Mouse (Mus musculus) cerebellum, adult (tissue): ENCODE results near the gene S100a6.
A peak's percentile ranks its signal among the peaks of the same experiment; 100 is the strongest.

Experiments
- ATAC-seq: cut with Nextera tagmentation; 2 replicates; pipeline ENCODE4 v1.9.2; 2017; ENCODE audit warnings: mild to moderate bottlenecking, moderate library complexity, mixed read lengths; ENCODE audit not compliant: insufficient number of reproducible peaks, low FRiP score, low TSS enrichment

Gene S100a6

DNA sequence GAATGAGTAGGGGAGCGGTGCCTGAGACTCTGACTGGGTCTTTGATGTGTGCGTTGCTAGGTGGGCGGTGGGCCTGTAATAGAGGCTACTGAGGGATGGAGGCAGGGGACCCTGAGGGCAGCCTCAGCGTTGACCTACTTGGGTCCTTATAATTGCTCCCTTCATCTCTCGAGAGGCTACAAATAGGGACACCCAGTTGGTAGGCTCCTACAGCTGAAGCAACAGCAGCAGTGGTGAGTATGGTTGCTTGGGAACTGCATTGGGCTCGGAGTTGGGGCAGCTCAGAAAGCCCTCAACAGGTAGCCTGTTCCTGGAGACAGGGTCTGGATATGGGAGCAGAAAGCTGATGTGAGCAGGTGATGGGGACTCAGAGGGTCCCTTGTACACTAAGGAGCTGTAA, 12.6 kb upstream of the S100a6 start:
- ATAC-seq = no peak

- no peak for ATAC-seq
Measured at GRCm38 (mm10) chr3:90600458-90601195, 12.1 kb upstream of the S100a6 start.

- ATAC-seq = no peak
Measured at GRCm38 (mm10) chr3:90601486-90602110, 11.1 kb upstream of the S100a6 start, which contains the start of gene Gm42674. TSS of gene Gm42674 (plus strand) at chr3:90601904.

DNA sequence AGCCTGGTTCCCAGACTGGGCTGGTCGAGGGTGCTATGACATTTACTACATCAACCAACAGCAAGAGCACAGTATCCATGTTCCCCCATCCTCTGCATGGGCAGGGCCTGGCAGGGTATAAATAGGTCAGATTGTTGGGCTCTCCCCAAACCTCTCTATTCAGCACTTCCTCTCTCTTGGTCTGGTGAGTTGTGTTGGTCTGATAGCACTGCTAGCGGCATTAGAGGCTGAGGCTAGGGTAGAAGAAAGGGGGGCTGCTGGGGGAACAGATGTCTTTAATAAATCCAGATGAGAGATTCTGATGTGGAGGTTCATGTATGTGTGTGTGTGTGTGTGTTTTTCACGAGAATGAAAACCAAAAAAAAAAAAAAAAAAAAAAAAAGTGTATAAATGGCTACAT, 9.1 kb upstream of the S100a6 start, which contains the start of gene S100a4:
Gene S100a4, plus strand, starts transcription at position 149 of the 400 bp plus-strand sequence.
- no peak for ATAC-seq

DNA sequence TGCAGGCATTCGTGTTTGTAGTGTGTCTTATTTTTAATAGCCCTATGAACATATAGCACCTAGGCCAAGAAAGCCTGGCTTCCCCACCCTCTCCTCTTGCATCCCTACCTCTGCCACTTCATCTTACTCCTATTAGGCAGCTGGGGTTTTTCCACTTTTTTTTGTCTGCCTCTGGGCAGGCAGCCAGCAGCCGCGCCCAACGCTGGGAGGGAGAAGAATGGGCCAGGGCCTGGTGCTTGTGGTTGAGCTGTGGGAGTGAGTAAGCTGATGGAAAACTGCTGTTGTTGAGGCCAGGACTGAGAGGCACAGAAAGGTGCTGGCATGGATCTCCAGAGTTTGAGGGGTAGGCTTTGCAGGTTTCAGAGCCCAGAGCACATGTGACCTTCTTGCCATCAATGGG, 8.3 kb upstream of the S100a6 start:
- ATAC-seq = no peak

DNA sequence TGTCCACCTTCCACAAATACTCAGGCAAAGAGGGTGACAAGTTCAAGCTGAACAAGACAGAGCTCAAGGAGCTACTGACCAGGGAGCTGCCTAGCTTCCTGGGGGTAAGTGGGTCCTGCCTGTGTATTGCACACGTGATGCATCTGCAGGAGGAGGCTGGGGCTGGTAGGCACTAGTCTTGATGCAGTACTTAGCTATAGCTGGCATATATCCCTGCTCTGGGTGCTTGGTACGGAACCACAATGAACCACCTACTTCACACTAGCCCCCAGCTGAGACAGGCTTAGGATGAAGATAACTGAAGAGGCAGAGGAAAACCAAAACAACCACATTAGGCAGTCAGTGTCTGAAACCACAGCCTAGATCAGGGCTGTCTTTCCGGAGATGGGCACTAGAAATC, 7.6 kb upstream of the S100a6 start:
- no peak for ATAC-seq

DNA sequence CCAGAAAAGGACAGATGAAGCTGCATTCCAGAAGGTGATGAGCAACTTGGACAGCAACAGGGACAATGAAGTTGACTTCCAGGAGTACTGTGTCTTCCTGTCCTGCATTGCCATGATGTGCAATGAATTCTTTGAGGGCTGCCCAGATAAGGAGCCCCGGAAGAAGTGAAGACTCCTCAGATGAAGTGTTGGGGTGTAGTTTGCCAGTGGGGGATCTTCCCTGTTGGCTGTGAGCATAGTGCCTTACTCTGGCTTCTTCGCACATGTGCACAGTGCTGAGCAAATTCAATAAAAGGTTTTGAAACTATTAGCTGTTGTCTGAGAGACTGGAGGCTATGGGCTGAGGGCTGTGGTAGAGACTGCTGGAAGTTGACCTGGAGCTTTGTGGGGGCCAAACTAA, 6.9 kb upstream of the S100a6 start:
- no peak for ATAC-seq

GRCm38 (mm10) chr3:90606185-90606584, 6.5 kb upstream of the S100a6 start:
- no peak for ATAC-seq

GRCm38 (mm10) chr3:90607361-90607760, 5.3 kb upstream of the S100a6 start:
- ATAC-seq = no peak

- ATAC-seq = no peak
Measured at GRCm38 (mm10) chr3:90608223-90608622, 4.5 kb upstream of the S100a6 start, which contains the start of gene S100a5. TSS of gene S100a5 (plus strand) at chr3:90608523.

DNA sequence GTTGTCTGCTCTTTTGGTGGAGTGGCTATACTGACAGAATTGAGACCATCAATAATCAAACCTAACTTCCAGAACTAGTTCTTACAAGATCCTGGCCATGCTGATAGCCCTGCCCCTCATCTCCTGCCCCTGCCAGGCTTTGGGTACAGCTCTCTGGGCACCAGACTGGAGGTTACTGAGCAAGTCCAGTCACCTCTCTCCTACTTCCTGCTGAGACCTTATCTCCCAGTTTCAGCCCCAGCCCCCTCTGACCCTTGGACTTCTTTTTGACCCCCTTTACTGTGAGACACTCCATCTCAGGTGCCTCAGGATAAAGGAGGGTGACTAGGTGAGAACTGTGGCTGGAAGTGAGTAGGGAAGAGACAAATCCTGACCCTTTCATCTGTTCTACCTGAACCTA, 3.6 kb upstream of the S100a6 start:
- ATAC-seq = no peak

DNA sequence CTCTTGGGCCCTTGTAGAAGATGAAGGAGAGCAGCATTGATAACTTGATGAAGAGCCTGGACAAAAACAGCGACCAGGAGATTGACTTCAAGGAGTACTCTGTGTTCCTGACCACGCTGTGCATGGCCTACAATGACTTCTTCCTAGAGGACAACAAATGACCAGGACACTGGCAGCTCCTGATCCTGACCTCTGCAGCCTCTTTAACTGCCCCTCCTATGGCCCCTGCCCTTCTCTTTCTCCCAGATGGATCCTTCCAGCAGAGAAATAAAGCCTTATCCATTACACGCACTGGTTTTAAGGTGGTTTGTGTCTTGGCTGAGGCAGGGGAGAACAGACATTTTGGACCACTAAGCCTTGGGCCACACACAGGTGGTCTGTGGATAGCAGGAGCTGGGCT, 1.2 kb upstream of the S100a6 start:
- no peak for ATAC-seq

DNA sequence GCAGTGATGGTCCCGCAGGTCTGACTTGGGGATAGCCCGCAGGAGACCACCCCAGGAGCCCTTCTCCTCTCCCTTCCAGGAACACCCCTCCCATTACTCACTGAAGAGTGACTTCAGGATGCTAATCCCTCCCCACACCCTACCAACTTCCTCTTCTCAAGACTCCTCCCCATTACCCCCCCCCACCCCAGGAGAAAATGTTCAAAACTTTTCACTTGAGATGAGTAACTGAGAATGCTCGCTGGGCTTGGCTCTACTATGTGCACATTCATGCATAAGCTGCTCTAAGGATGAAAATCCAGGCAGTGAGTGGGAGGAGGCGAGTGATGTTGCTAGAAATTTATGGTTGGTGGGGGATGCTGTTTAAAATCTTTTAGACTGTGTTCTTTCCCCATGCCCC, 621 bp upstream of the S100a6 start:
- ATAC-seq = no peak

DNA sequence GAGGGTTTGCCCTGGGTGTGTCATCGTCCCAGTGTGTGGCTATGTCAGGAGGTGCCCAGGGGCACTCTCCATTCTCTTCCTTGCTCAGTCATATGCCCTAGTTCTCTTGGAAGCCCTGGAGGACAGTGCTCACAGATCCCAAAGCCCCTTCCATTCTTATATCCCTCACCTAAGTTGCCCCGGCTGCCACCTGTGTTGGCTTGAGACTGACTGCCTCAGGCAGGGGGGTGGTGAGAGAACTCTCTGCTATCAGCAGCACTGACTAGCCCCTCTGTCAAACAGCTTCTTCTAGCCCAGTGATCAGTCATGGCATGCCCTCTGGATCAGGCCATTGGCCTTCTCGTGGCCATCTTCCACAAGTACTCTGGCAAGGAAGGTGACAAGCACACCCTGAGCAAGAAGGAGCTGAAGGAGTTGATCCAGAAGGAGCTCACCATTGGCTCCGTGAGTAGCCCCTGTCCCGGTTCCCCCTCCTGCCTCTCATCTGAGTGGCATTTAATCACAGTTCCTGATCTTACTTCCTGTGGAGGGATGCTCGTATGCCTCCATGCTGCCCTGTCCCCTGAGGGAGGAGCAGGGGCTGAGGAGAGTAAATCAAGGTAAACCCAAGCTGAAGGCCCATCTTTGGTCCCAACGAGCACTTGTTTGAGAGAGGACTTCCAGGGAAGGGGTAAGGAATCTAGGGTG, 922 bp downstream of the S100a6 start:
- no peak for ATAC-seq

- ATAC-seq = no peak
Measured at GRCm38 (mm10) chr3:90614148-90614530, 1.5 kb downstream of the S100a6 start.

DNA sequence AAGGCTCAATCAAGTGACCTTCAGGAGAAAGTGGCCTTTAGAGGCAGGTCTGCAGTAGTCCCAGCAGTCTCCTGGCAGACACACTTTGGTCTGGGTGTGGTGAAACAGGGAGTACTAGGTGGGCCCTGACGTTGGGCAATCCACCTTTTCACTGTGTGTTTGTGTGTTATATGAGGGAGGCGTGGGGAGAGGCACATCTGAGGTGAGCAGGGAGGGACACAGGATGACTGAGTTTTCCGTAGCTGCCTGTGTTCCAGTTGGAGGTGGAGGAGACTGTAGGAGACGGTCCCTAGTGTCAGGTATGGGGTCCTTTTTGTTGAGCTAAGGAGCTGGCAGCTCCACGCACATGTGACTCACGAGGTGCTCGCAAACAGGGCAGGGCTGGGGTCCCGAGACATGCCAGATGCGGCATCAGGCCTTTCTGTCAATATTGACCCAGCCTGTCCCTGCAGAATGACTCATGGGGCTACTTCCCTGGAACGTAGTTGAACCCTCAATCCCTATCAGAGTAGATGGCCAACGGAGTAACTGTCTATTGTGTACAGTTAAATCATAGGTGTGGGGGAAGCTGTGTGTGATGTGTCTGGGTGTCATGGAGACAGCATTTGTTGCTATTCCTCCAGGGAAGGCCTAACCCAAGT, 2.0 kb downstream of the S100a6 start:
- no peak for ATAC-seq

DNA sequence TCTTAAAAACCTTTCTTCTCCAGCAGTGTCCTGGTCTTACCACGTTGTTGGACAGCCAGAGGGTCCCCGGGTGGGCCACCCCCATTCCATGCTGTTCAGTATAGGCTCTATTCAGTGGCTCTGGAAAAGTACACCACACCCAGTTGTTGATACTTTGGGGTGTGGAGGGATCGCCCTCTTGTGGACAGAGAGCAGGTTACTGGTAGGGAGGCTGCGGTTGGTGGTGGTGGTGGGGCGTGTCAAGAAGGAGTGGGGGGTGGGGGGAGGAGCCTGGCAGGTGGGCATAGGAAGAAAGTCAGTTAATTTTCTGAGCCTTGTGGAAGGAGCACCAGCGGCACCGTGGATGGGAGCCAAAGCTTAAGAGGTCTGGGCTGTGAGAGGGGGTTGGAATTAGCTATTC, 2.7 kb downstream of the S100a6 start:
- ATAC-seq = peak; percentile 62; the same call in 1 of the 2 replicates

DNA sequence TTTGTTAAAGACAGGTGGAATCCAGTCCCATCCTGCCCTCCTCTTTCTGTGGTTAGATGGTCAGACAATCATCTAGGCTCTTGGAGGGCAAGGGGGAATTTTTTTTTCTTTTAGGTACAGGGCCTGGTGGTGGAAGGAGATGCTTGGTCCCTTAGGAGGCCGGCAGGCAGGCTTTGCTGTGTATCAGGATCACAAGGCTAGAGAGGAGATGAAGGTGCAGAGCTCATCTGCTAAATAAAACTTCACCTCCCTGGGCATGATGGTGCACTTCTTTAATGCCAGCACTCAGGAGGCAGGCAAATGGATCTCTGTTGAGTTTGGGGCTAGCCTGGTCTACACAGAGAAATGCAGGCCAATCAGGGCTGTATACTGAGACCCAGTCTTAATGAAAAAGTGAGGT, 3.2 kb downstream of the S100a6 start:
- ATAC-seq = no peak

DNA sequence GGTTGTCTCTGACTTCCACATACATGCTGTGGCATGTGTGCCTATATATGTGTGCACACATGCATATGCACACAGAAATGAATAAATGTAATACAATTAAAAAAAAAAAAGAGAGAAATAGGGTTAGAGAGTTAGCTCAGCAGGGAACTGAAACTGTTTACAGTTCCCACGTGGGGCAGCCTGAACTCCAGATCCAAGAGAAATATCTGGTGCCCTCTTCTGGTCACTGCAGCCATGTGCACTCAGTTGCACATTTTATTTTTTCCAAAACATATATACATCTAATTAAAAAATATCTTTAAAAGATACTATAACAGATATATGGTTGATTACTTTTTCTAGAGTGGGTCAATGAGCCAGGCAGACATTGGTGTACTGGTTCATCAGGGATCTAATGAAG, 4.9 kb downstream of the S100a6 start:
- ATAC-seq = no peak

GRCm38 (mm10) chr3:90621552-90621951, 8.9 kb downstream of the S100a6 start:
- ATAC-seq = no peak
